Mouse (Mus musculus) small intestine, adult 2 months (tissue): ENCODE results near the gene Dennd1c. TPM values are rescaled to one million over a fixed set of nuclear protein-coding genes. Genes with fewer than 3 reads are reported as not detected.

Source experiments
- H3K27ac ChIP-seq: fragments of 200-500 bp; 2 replicates; pipeline ENCODE4 v1.5.1; 2012; ENCODE audit warnings: low read depth, low read length, control low read depth, inconsistent platforms; ENCODE audit not compliant: insufficient read depth
- H3K27me3 ChIP-seq: fragments of 200-500 bp; 2 replicates; pipeline ENCODE4 v1.6.1; 2012; ENCODE audit warnings: mild to moderate bottlenecking, moderate library complexity, low read length, inconsistent platforms; ENCODE audit not compliant: control insufficient read depth, insufficient read depth
- H3K36me3 ChIP-seq: fragments of 200-500 bp; 2 replicates; pipeline ENCODE4 v1.6.1; 2012; ENCODE audit warnings: mild to moderate bottlenecking, low read length, control low read depth, inconsistent platforms; ENCODE audit not compliant: control insufficient read depth, insufficient read depth
- H3K4me1 ChIP-seq: fragments of 200-500 bp; 2 replicates; pipeline ENCODE4 v1.6.1; 2012; ENCODE audit warnings: low read length, inconsistent platforms, mixed read lengths; ENCODE audit not compliant: control insufficient read depth, insufficient read depth, insufficient read length
- H3K4me3 ChIP-seq: fragments of 200-500 bp; 2 replicates; pipeline ENCODE4 v1.5.1; 2012; ENCODE audit warnings: low read depth, mild to moderate bottlenecking, control low read depth, inconsistent platforms, low read length, moderate library complexity
- CTCF ChIP-seq: fragments of 200-500 bp; IDR thresholded peaks from 2 replicates; pipeline ENCODE4 v1.5.1; 2012; ENCODE audit warnings: low read depth, mild to moderate bottlenecking, control low read depth, inconsistent platforms, low read length, moderate library complexity, mixed read lengths; ENCODE audit not compliant: insufficient replicate concordance, insufficient read length; ENCODE audit errors: extremely low read depth
- POLR2A ChIP-seq: fragments of 200-500 bp; IDR thresholded peaks from 2 replicates; pipeline ENCODE4 v1.6.1; 2012; ENCODE audit warnings: low read depth, mild to moderate bottlenecking, control low read depth, inconsistent platforms, low read length, moderate library complexity
- WGBS: fragments of 180-500 bp; shearing (Covaris S2); methylation state at CpG from one replicate; pipeline ENCODE4 v1.1.7; 2018; 5-methylcytosine and 5-hydroxymethylcytosine counted together
- polyA plus RNA-seq: library from polyadenylated mRNA; depleted of rRNA; stranded (reverse); fragments of >200 nt; gene quantifications from 2 replicates; pipeline ENCODE4 v1.2.3, GENCODE M21; 2012

Gene Dennd1c
- polyA plus RNA-seq, 1 experiment = 13.6 TPM

DNA sequence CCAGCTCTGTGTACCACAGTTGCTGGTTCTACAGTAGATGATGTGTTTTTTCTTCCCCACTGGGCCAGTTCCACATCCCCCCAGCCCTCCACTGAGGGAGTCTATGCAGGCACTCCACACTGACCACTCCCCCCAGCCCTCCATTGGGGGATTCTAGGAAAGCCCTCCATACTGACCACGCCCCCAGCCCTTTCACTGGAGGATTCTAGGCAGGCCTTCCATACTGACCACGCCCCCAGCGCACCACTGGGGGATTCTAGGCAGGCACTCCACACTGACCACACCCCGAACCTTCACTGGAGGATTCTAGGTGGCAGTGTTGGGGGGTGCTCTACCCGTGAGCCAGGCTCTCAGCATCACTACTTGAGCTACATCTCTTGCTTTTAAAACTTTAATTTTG lies 30.9 kb downstream of the Dennd1c start:
- TF ChIP-seq POLR2A = no peak
- no peak for TF ChIP-seq CTCF
- 77% methylated on average over 5 of the region's 5 CpGs for WGBS

DNA sequence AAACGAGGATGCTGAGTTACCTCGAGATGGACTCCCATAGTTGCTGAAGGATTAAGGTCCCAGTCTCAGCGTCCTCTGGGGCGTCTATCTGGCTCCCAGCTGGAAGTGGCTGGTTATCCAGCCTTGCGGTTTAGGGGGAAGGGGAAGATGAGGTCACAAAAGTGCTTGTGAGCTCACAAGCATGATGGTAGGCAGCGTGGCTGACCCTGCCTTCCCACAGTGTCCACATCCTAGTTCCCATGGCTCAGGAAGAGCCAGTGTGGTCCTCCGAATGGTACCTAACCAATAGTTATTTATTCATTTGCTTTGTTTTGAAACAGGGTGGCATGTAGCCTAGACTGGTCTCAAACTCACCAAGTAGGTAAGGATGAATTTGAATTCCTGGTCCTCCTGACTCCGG lies 36.8 kb downstream of the Dennd1c start, which contains the start of gene Slc25a41:
TSS of gene Slc25a41 (minus strand) at position 101 of the 400 bp plus-strand sequence.
- no peaks in the 10 kb centered on the region for H3K27me3 ChIP-seq
- TF ChIP-seq CTCF (no peak), POLR2A (no peak)
- WGBS = 74% methylated on average over 8 of the region's 8 CpGs

More for the DNA sequence above, 30.9 kb downstream of the Dennd1c start:
- Histone ChIP-seq H3K27ac (no peak overlapping the region), H3K4me3 (no peak overlapping the region), H3K36me3 (no peaks in the 10 kb centered on the region), H3K4me1 (no peaks in the 10 kb centered on the region), H3K27me3 (no peaks in the 10 kb centered on the region)

DNA sequence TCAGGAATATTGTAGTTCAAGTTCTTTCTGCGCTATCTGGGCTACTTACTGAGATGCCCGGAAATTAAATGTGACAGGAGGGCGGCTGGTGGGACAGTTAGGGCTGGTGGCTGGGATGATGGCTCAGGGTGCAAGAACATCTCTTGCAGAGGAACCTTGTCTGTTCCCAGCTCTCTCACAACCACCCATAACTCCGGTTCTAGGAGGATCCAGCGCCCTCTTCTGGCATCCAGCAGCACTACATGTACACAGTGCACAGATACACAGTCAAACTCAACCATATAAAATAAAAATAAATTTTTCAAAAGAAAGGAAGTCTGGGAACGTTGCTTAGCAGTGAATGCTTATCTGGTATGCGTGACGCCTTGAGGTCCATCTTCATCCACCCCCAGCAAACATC lies 39.3 kb downstream of the Dennd1c start:
- no peak overlapping the region for H3K4me3 ChIP-seq
- H3K27ac ChIP-seq = no peak overlapping the region
- no peaks in the 10 kb centered on the region for H3K36me3 ChIP-seq
- no peak for TF ChIP-seq CTCF
- no peak for TF ChIP-seq POLR2A
- H3K27me3 ChIP-seq = no peaks in the 10 kb centered on the region
- 44% methylated on average over 8 of the region's 8 CpGs for WGBS
- no peaks in the 10 kb centered on the region for H3K4me1 ChIP-seq

More for the DNA sequence above, 36.8 kb downstream of the Dennd1c start, which contains the start of gene Slc25a41:
- no peak within 1 kb of the TSS for H3K4me3 ChIP-seq
- no peak within 1 kb of the TSS for H3K27ac ChIP-seq
- no peaks in the 10 kb centered on the region for H3K4me1 ChIP-seq
- H3K36me3 ChIP-seq = no peaks in the 10 kb centered on the region

DNA sequence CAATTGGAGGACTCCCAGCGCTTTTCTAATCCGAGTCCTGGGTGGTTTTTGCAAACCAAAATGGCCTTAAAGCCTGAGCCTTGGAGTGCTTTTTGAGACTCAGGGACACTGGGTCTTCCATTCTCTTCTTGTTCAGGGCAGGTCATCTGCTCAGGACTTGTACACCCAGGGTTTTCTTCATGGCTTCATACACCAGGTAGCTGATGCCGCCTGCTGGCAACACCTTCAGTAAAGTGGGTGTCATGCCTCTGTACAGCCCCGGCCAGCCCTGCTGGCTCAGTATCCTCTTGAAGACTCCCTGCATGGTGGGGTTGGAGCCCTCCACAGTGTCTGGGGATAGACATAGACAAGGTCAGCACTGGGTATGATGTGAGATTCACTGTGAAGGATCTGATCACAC lies 45.5 kb downstream of the Dennd1c start:
- 93% methylated on average over 4 of the region's 4 CpGs for WGBS
- Histone ChIP-seq H3K36me3 (peaks cover 4% of the 10 kb centered on the region; the same call in 1 of the 2 replicates), H3K27ac (no peak overlapping the region), H3K4me1 (peaks cover 9% of the 10 kb centered on the region), H3K27me3 (no peaks in the 10 kb centered on the region), H3K4me3 (no peak overlapping the region)
- TF ChIP-seq CTCF (no peak), POLR2A (no peak)

DNA sequence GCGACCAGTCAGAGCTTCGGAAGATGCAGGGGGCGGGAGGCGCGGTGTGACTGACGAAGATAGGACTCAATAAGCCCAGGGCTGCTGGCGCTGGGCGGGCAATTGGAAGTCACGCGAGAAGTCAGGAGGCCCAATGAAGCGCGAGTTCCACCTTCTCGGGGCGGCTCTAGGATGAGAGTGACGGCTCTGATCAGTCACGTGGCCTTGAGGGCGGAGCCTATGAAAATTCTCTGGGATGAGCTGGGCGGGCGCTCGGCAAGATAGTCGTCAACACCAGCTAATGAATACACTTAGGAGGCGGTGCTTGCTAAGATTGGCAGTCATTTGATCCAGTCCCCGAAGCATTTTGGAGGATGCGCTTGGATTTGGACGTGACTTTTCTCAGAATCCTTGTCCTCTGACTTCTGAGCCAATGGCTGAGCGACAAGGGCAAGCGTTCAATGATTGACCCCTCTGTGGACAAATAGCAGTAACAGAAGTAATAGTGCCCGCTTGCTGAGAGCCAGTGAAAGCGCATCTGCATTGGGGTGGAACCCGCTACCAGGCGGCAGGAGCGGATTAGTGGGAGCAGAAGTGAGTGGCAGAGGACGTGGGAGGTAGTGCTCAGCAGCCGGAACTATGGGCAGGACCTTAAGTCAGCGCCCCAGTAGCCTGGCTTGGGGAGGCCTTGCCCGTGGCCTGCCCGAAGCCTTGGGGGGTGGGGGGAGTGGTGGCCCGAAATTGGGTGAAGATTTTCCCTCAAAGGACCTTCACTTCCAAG lies 46.5 kb downstream of the Dennd1c start:
- H3K4me3 ChIP-seq = peak overlapping the region; percentile 59
- TF ChIP-seq CTCF (no peak), POLR2A (peak; percentile 89)
- H3K36me3 ChIP-seq = peaks cover 9% of the 10 kb centered on the region
- peak overlapping the region; percentile 60 for H3K27ac ChIP-seq
- H3K4me1 ChIP-seq = peaks cover 9% of the 10 kb centered on the region
- H3K27me3 ChIP-seq = no peaks in the 10 kb centered on the region
- WGBS = under 1% methylated on average over 38 of the region's 38 CpGs

DNA sequence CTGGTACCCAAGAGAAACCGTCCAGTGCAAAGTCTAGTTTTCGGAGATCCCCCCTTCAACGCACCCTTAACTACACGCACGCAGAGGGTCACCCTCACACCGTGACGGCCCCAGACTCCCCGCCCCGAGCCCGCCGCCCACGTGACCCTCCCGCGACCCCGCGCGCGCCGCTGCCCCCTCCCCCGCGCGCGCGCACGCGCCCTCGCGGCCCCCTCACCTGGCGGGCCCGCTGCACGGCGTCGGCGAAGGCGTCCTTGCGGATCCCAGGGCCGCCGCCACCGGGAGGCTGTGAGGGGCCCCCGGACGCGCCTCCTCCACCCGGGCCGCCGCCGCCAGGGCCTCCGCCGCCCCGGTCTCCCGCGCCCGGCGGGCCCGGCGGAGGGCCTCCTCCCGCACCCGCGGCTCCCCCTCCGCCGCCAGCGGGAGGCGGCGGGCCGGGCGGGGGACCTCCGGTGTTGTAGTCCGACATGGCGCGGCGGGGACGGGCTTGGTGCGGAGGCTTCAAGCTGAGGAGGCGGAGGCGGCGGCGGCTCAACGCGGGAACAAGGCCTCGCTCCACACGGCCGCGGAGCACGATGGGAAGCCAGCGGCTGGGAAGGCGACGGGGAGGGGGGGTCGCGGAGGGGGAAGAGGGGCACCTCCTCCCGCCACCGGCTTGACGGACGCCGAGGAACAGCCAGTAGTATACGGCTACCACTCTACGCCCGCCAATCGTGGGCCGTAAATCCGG lies 47.2 kb downstream of the Dennd1c start, which contains the start of gene Khsrp:
TSS of gene Khsrp (minus strand) at position 592 of the 730 bp plus-strand sequence.
- Histone ChIP-seq H3K4me3 (peak within 1 kb of the TSS; percentile 70), H3K36me3 (peaks cover 16% of the 10 kb centered on the region), H3K27ac (peak within 1 kb of the TSS; percentile 60), H3K4me1 (peaks cover 9% of the 10 kb centered on the region), H3K27me3 (no peaks in the 10 kb centered on the region)
- WGBS = 1% methylated on average over 93 of the region's 99 CpGs
- TF ChIP-seq POLR2A (peak; percentile 46), CTCF (no peak)

DNA sequence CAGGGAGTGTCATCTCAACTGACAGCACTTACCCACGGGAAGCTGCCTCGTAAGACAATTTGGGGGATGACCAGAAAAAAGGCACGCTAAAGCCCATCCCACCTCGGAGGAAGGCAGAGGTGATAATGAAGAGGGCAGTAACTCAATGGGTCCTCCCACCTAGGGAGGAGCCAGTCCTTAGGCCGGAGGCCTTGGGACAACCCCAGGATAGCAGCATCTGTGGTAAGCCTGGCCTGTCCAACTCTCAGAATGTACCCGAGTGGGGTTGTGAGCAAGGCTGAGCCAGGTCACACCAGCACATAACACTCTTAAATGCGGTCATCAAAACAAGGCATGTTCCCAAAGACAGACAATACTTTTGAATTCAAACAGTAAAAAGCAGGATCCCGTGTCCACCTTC lies 48.6 kb downstream of the Dennd1c start:
- H3K4me3 ChIP-seq = peak overlapping the region; percentile 17
- H3K27ac ChIP-seq = no peak overlapping the region
- peaks cover 29% of the 10 kb centered on the region for H3K36me3 ChIP-seq
- 15% methylated on average over 8 of the region's 8 CpGs for whole genome bisulfite sequencing
- no peaks in the 10 kb centered on the region for H3K27me3 ChIP-seq
- TF ChIP-seq CTCF = no peak
- TF ChIP-seq POLR2A = no peak
- peaks cover 9% of the 10 kb centered on the region for H3K4me1 ChIP-seq
